In genomic region chr7:16296766-16297390, GRCm38 (mm10) we compare ENCODE assay signal across 7 mouse cellular contexts. TPM values are rescaled to one million over a fixed set of nuclear protein-coding genes. Genes with fewer than 3 reads are reported as not detected.
DNase-seq lines count a peak whose midpoint lies in the region; ATAC-seq and TF ChIP-seq lines count a peak whose summit lies in the region.

No protein-coding gene starts in this region.

- 0 out of 2 replicates have a peak, but pooled peaks cover 4% of the 10 kb centered on the region for H3K27me3 ChIP-seq in intestine, postnatal 0 days (replicated peaks; ENCODE audit: control insufficient read depth, insufficient read depth, low read length)
- no peaks in the 10 kb centered on the region for H3K27me3 ChIP-seq in limb, embryonic 12.5 days
- no peaks in the 10 kb centered on the region for H3K27me3 ChIP-seq in midbrain, embryonic 14.5 days (ENCODE audit: control insufficient read depth, insufficient read depth, low read length)

- H3K9ac ChIP-seq in intestine, postnatal 0 days (ENCODE audit: low read depth, low read length): 0 out of 2 replicates have a peak overlapping the region, but pooled peaks have one; percentile 34
- H3K9ac ChIP-seq in limb, embryonic 12.5 days (replicated peaks): peak overlapping the region; percentile 50
- H3K9ac ChIP-seq in midbrain, embryonic 14.5 days (replicated peaks; ENCODE audit: low read length): peak overlapping the region; percentile 43

- WGBS in intestine, postnatal 0 days: 1% methylated on average over 22 of the region's 22 CpGs
- WGBS in limb, embryonic 12.5 days: under 1% methylated on average over 22 of the region's 22 CpGs
- under 1% methylated on average over 22 of the region's 22 CpGs for WGBS in midbrain, embryonic 14.5 days

- no peaks in the 10 kb centered on the region for H3K36me3 ChIP-seq in intestine, postnatal 0 days (ENCODE audit: control insufficient read depth, insufficient read depth)
- no peaks in the 10 kb centered on the region for H3K36me3 ChIP-seq in limb, embryonic 12.5 days
- no peaks in the 10 kb centered on the region for H3K36me3 ChIP-seq in midbrain, embryonic 14.5 days (ENCODE audit: control insufficient read depth, insufficient read depth, low read length)

- peak; percentile 41 for ATAC-seq in intestine, postnatal 0 days
- ATAC-seq in limb, embryonic 12.5 days (ENCODE audit: insufficient number of reproducible peaks, insufficient read depth, low FRiP score, low TSS enrichment, low read depth): no peak
- ATAC-seq in midbrain, embryonic 14.5 days (ENCODE audit: low FRiP score, low TSS enrichment): no peak

- H3K9me3 ChIP-seq in intestine, postnatal 0 days (ENCODE audit: control insufficient read depth): no peaks in the 10 kb centered on the region
- H3K9me3 ChIP-seq in limb, embryonic 12.5 days: no peaks in the 10 kb centered on the region
- H3K9me3 ChIP-seq in midbrain, embryonic 14.5 days (ENCODE audit: control insufficient read depth, low read length): no peaks in the 10 kb centered on the region

- H3K4me1 ChIP-seq in intestine, postnatal 0 days (replicated peaks; ENCODE audit: control insufficient read depth, insufficient read depth, low read length): no peaks in the 10 kb centered on the region
- H3K4me1 ChIP-seq in limb, embryonic 12.5 days (replicated peaks): peaks cover 36% of the 10 kb centered on the region
- peaks cover 19% of the 10 kb centered on the region for H3K4me1 ChIP-seq in midbrain, embryonic 14.5 days (ENCODE audit: control insufficient read depth, insufficient read depth, low read length)

- peak; percentile 89 for DNase-seq in adrenal gland, adult 8-10 months
- peak; percentile 62 for DNase-seq in embryo, embryonic 11.5 days (ENCODE audit: low read depth, low spot score)
- DNase-seq in gastrocnemius, postnatal 4 days (ENCODE audit: low spot score in 2 of 2): peak; percentile 77 to 86
- peak; percentile 88 for DNase-seq in midbrain, embryonic 14.5 days
- peak; percentile 78 for DNase-seq in spleen, adult 12 weeks (ENCODE audit: low spot score)

- H3K4me2 ChIP-seq in intestine, postnatal 0 days (replicated peaks; ENCODE audit: low read depth): peak overlapping the region; percentile 65
- peak overlapping the region; percentile 88 for H3K4me2 ChIP-seq in limb, embryonic 12.5 days
- peak overlapping the region; percentile 79 for H3K4me2 ChIP-seq in midbrain, embryonic 14.5 days (ENCODE audit: low read length)

- TF ChIP-seq CTCF in intestine, postnatal 0 days (IDR thresholded peaks at IDR 0.05; ENCODE audit: low read depth): peak; percentile 56

- peak overlapping the region; percentile 26 for H3K4me3 ChIP-seq in intestine, postnatal 0 days (ENCODE audit: low read depth, low read length)
- peak overlapping the region; percentile 36 for H3K4me3 ChIP-seq in limb, embryonic 12.5 days (replicated peaks)
- H3K4me3 ChIP-seq in midbrain, embryonic 14.5 days (replicated peaks; ENCODE audit: low read depth, low read length): peak overlapping the region; percentile 30

- peak overlapping the region; percentile 62 for H3K27ac ChIP-seq in intestine, postnatal 0 days (ENCODE audit: low read depth, low read length)
- peak overlapping the region; percentile 89 for H3K27ac ChIP-seq in limb, embryonic 12.5 days
- H3K27ac ChIP-seq in midbrain, embryonic 14.5 days (replicated peaks; ENCODE audit: low read depth, low read length): peak overlapping the region; percentile 37

RNA-seq across cellular contexts. Expression of gene Ccdc9, which starts 10.3 kb away (rescaled TPM):
- total RNA-seq in adrenal gland, adult 8-10 months (2022): 100 to 1,000 TPM in 1 of 4 experiments, 10 to 100 TPM in 3; 48.7 to 119 (median 89.2) TPM
- total RNA-seq in gastrocnemius, postnatal 4 days (2021): 10 to 100 TPM; 45.5 to 59.0 TPM
- 14.2 and 14.8 TPM in 2 replicates for polyA plus RNA-seq in intestine, postnatal 0 days (2015; fragmentation: Nextera tagmentation; extraction: Ambion mirVana)
- 43.1 and 44.7 TPM in 2 replicates for polyA plus RNA-seq in limb, embryonic 12.5 days (2016; fragmentation: Nextera tagmentation; extraction: Ambion mirVana)
- polyA plus RNA-seq in midbrain, embryonic 14.5 days (2014; fragmentation: Nextera tagmentation; extraction: Ambion mirVana): 17.6 and 24.1 TPM in 2 replicates

RNA-seq across cellular contexts. Expression of gene Bbc3, which starts 11.3 kb away (rescaled TPM):
- 10 to 100 TPM in 1 of 4 experiments, 1 to 10 TPM in 3; 4.3 to 10.1 (median 5.2) TPM for total RNA-seq in adrenal gland, adult 8-10 months (2022)
- 1 to 10 TPM; 9.1 to 9.7 TPM for total RNA-seq in gastrocnemius, postnatal 4 days (2021)
- polyA plus RNA-seq in intestine, postnatal 0 days (2015; fragmentation: Nextera tagmentation; extraction: Ambion mirVana): 6.6 and 7.0 TPM in 2 replicates
- polyA plus RNA-seq in limb, embryonic 12.5 days (2016; fragmentation: Nextera tagmentation; extraction: Ambion mirVana): 8.2 and 9.3 TPM in 2 replicates
- 16.8 and 24.8 TPM in 2 replicates for polyA plus RNA-seq in midbrain, embryonic 14.5 days (2014; fragmentation: Nextera tagmentation; extraction: Ambion mirVana)

RNA-seq across cellular contexts. Expression of gene Inafm1, which starts 23.5 kb away (rescaled TPM):
- total RNA-seq in adrenal gland, adult 8-10 months (2022): 10 to 100 TPM; 21.9 to 37.5 (median 28.8) TPM
- total RNA-seq in gastrocnemius, postnatal 4 days (2021): 10 to 100 TPM; 13.8 to 18.8 TPM
- 24.1 and 24.8 TPM in 2 replicates for polyA plus RNA-seq in intestine, postnatal 0 days (2015; fragmentation: Nextera tagmentation; extraction: Ambion mirVana)
- 13.9 and 17.6 TPM in 2 replicates for polyA plus RNA-seq in limb, embryonic 12.5 days (2016; fragmentation: Nextera tagmentation; extraction: Ambion mirVana)
- polyA plus RNA-seq in midbrain, embryonic 14.5 days (2014; fragmentation: Nextera tagmentation; extraction: Ambion mirVana): 36.4 and 44.7 TPM in 2 replicates

RNA-seq across cellular contexts. Expression of gene C5ar1, which starts 37.5 kb away (rescaled TPM):
- total RNA-seq in adrenal gland, adult 8-10 months (2022): 1 to 10 TPM; 5.4 to 9.8 (median 8.4) TPM
- 1 to 10 TPM; 6.1 to 8.8 TPM for total RNA-seq in gastrocnemius, postnatal 4 days (2021)
- polyA plus RNA-seq in intestine, postnatal 0 days (2015; fragmentation: Nextera tagmentation; extraction: Ambion mirVana): 2.1 TPM in 2 replicates
- 0.45 and 0.91 TPM in 2 replicates for polyA plus RNA-seq in limb, embryonic 12.5 days (2016; fragmentation: Nextera tagmentation; extraction: Ambion mirVana)
- polyA plus RNA-seq in midbrain, embryonic 14.5 days (2014; fragmentation: Nextera tagmentation; extraction: Ambion mirVana): 0.11 and 1.6 TPM in 2 replicates

RNA-seq across cellular contexts. Expression of gene C5ar2, which starts 52.9 kb away (rescaled TPM):
- 1 to 10 TPM in 1 of 4 experiments, under 1 TPM in 3; 0.41 to 1.0 (median 0.75) TPM for total RNA-seq in adrenal gland, adult 8-10 months (2022)
- under 1 TPM; 0.08 to 0.17 TPM for total RNA-seq in gastrocnemius, postnatal 4 days (2021)
- polyA plus RNA-seq in intestine, postnatal 0 days (2015; fragmentation: Nextera tagmentation; extraction: Ambion mirVana): 0.16 and 0.26 TPM in 2 replicates
- 0.10 TPM in 1 of 2 replicates, not detected in the other for polyA plus RNA-seq in limb, embryonic 12.5 days (2016; fragmentation: Nextera tagmentation; extraction: Ambion mirVana)
- not detected in 2 replicates for polyA plus RNA-seq in midbrain, embryonic 14.5 days (2014; fragmentation: Nextera tagmentation; extraction: Ambion mirVana)

Comparison
In these comparisons a context has a peak if more than half of its experiments do, and no peak if none do; other contexts are left out.
1. H3K27ac ChIP-seq: peak in every context shown above with its lines; median percentile 89 in limb, embryonic 12.5 days; 62 in intestine, postnatal 0 days; 37 in midbrain, embryonic 14.5 days.